ENCODE assay signal across 21 mouse cellular contexts in genomic region chr7:133627184-133627936, GRCm38 (mm10). TPM values are rescaled to one million over a fixed set of nuclear protein-coding genes. Genes with fewer than 3 reads are reported as not detected.
DNase-seq lines count a peak whose midpoint lies in the region; ATAC-seq and TF ChIP-seq lines count a peak whose summit lies in the region.
"Had no signal": no experiment of that assay in that cellular context is flagged by ENCODE, and none has a peak within 500 bp of the region (broad histone marks: within the 10 kb centered on the region; RNA-seq: fewer than 3 reads in every experiment).

No protein-coding gene starts in this region.

- no peak for TF ChIP-seq CTCF in lung, embryonic 14.5 days (IDR thresholded peaks at IDR 0.05; ENCODE audit: low read depth)

- WGBS in lung, embryonic 14.5 days, result 24% methylated on average over 14 of the region's 14 CpGs
- 34% methylated on average over 14 of the region's 14 CpGs for WGBS in midbrain, embryonic 13.5 days

- H3K36me3 ChIP-seq in lung, embryonic 14.5 days (ENCODE audit: insufficient read depth), result no peaks in the 10 kb centered on the region
- no peaks in the 10 kb centered on the region for H3K36me3 ChIP-seq in midbrain, embryonic 13.5 days
- H3K36me3 ChIP-seq: embryonic facial prominence, embryonic 10.5 days; heart, embryonic 10.5 days had no signal

- H3K27ac ChIP-seq in lung, embryonic 14.5 days (ENCODE audit: low read depth), result 0 out of 2 replicates have a peak overlapping the region, but pooled peaks have one; percentile 33
- H3K27ac ChIP-seq in midbrain, embryonic 13.5 days, result peak overlapping the region; percentile 54
- H3K27ac ChIP-seq: embryonic facial prominence, embryonic 10.5 days; heart, embryonic 10.5 days; layer of hippocampus, adult 2 months had no signal

- H3K4me2 ChIP-seq in lung, embryonic 14.5 days, result no peak overlapping the region
- no peak overlapping the region for H3K4me2 ChIP-seq in midbrain, embryonic 13.5 days (replicated peaks)
- H3K4me2 ChIP-seq: liver, embryonic 11.5 days had no signal

- DNase-seq in embryo, embryonic 10 days (ENCODE audit: low spot score), result peak; percentile 29
- DNase-seq in embryo, embryonic 9.5 days (ENCODE audit: extremely low spot score), result no peak
- DNase-seq in lung, embryonic 14.5 days, result peak; percentile 77
- no peak for DNase-seq in lung, postnatal 36 days
- peak; percentile 43 for DNase-seq in embryo, embryonic 10.5 days (ENCODE audit: low spot score)
- no peak for DNase-seq in ovary, postnatal 10 days (ENCODE audit: low spot score)
- DNase-seq in spleen, postnatal 10 days (ENCODE audit: low spot score in 2 of 2), result no peak
- DNase-seq: cerebellum, postnatal 10 days; heart, postnatal 10 days; left cerebral cortex, postnatal 4 days; lung, postnatal 14 days; spleen, adult 18-20 months; thymus, postnatal 14 days had no signal

- no peak overlapping the region for H3K4me3 ChIP-seq in lung, embryonic 14.5 days (ENCODE audit: low read depth, low read length)
- no peak overlapping the region for H3K4me3 ChIP-seq in midbrain, embryonic 13.5 days (replicated peaks)
- H3K4me3 ChIP-seq: embryonic facial prominence, embryonic 10.5 days; heart, embryonic 10.5 days; layer of hippocampus, adult 2 months had no signal

- peak; percentile 80 for ATAC-seq in lung, embryonic 14.5 days (ENCODE audit: insufficient read depth)
- peak; percentile 20; the same call in 1 of the 2 replicates for ATAC-seq in midbrain, embryonic 13.5 days
- ATAC-seq: inflammation-experienced regulatory T-cells, adult 6 months had no signal

- no peaks in the 10 kb centered on the region for H3K4me1 ChIP-seq in lung, embryonic 14.5 days (ENCODE audit: insufficient read depth)
- 0 out of 2 replicates have a peak, but pooled peaks cover 8% of the 10 kb centered on the region for H3K4me1 ChIP-seq in midbrain, embryonic 13.5 days (replicated peaks)
- H3K4me1 ChIP-seq: heart, embryonic 10.5 days had no signal

- no peak overlapping the region for H3K9ac ChIP-seq in lung, embryonic 14.5 days
- H3K9ac ChIP-seq in midbrain, embryonic 13.5 days (replicated peaks), result no peak overlapping the region

- no peaks in the 10 kb centered on the region for H3K27me3 ChIP-seq in lung, embryonic 14.5 days (ENCODE audit: insufficient read depth, low read length)
- H3K27me3 ChIP-seq in midbrain, embryonic 13.5 days, result no peaks in the 10 kb centered on the region

- no peaks in the 10 kb centered on the region for H3K9me3 ChIP-seq in lung, embryonic 14.5 days (ENCODE audit: low read depth, low read length)
- H3K9me3 ChIP-seq in midbrain, embryonic 13.5 days, result no peaks in the 10 kb centered on the region
- H3K9me3 ChIP-seq: embryonic facial prominence, embryonic 10.5 days; heart, embryonic 10.5 days had no signal

RNA-seq across cellular contexts. Expression of gene Edrf1, which starts 10.0 kb away (rescaled TPM):
- polyA plus RNA-seq in lung, embryonic 14.5 days (2014; fragmentation: Nextera tagmentation; extraction: Ambion mirVana), result 22.8 and 25.0 TPM in 2 replicates
- 22.1 and 25.7 TPM in 2 replicates for polyA plus RNA-seq in midbrain, embryonic 13.5 days (2015; fragmentation: Nextera tagmentation; extraction: Ambion mirVana)

RNA-seq across cellular contexts. Expression of gene Tex36, which starts 25.4 kb away (rescaled TPM):
- polyA plus RNA-seq in lung, embryonic 14.5 days (2014; fragmentation: Nextera tagmentation; extraction: Ambion mirVana), result 0.32 TPM in 1 of 2 replicates, not detected in the other
- 0.16 TPM in 1 of 2 replicates, not detected in the other for polyA plus RNA-seq in midbrain, embryonic 13.5 days (2015; fragmentation: Nextera tagmentation; extraction: Ambion mirVana)
- polyA plus RNA-seq: embryonic facial prominence, embryonic 10.5 days; heart, embryonic 10.5 days; inflammation-experienced regulatory T-cells, adult 6 months; kidney, embryonic 16.5 days; liver, embryonic 11.5 days; neural tube, embryonic 11.5 days had no signal

RNA-seq across cellular contexts. Expression of gene Mmp21, which starts 52.5 kb away (rescaled TPM):
- polyA plus RNA-seq in lung, embryonic 14.5 days (2014; fragmentation: Nextera tagmentation; extraction: Ambion mirVana), result 0.11 and 0.14 TPM in 2 replicates
- 0.17 TPM in 2 replicates for polyA plus RNA-seq in midbrain, embryonic 13.5 days (2015; fragmentation: Nextera tagmentation; extraction: Ambion mirVana)
- polyA plus RNA-seq: heart, embryonic 10.5 days; inflammation-experienced regulatory T-cells, adult 6 months; kidney, embryonic 16.5 days; liver, embryonic 11.5 days; neural tube, embryonic 11.5 days had no signal

Comparison
In these comparisons a context has a peak if more than half of its experiments do, and no peak if none do; other contexts are left out.
1. DNase-seq: peak in embryo, embryonic 10 days (single experiment), lung, embryonic 14.5 days (single experiment) and embryo, embryonic 10.5 days (single experiment); none in embryo, embryonic 9.5 days (single experiment), lung, postnatal 36 days (single experiment), ovary, postnatal 10 days (single experiment) and spleen, postnatal 10 days (0 of 2).